Mouse (Mus musculus) MEL (cell line): ENCODE measurements around the gene Lce1a2. TPM values are rescaled to one million over a fixed set of nuclear protein-coding genes. Genes with fewer than 3 reads are reported as not detected.

Source experiments
- DNase-seq: peaks from one replicate; pipeline ENCODE4 v3.0.0; 2011; ENCODE audit warnings: low read depth, low spot score
- H3K27ac ChIP-seq: 2 replicates; pipeline ENCODE4 v1.5.1; 2012; ENCODE audit warnings: low read depth, mild to moderate bottlenecking, control low read depth, low read length, moderate library complexity; ENCODE audit not compliant: control insufficient read depth
- H3K27me3 ChIP-seq, 2 experiments: fragments of 150-350 bp in 1 of 2; sonication (generic) in 1 of 2; 2 replicates each; pipeline ENCODE4 v1.6.1; 2012; ENCODE audit warnings: low read length in 2 of 2, mild to moderate bottlenecking in 2 of 2, improper control_type of control experiment in 1 of 2, moderate library complexity in 1 of 2; ENCODE audit not compliant: insufficient read depth in 2 of 2, control insufficient read depth in 1 of 2
- H3K36me3 ChIP-seq, 2 experiments: 2 replicates each; pipeline ENCODE4 v1.6.1; 2012 to 2014; ENCODE audit warnings: low read length in 2 of 2, improper control_type of control experiment in 1 of 2, inconsistent platforms in 1 of 2, mild to moderate bottlenecking in 1 of 2; ENCODE audit not compliant: insufficient read depth in 2 of 2, control insufficient read depth in 1 of 2
- H3K4me1 ChIP-seq, 2 experiments: fragments of 150-350 bp in 1 of 2; sonication (generic) in 1 of 2; 2 replicates each; pipeline ENCODE4 v1.6.1; 2012; ENCODE audit warnings: low read length in 2 of 2, improper control_type of control experiment in 1 of 2, mild to moderate bottlenecking in 1 of 2; ENCODE audit not compliant: insufficient read depth in 2 of 2, control insufficient read depth in 1 of 2
- H3K4me3 ChIP-seq, 2 experiments: fragments of 150-350 bp in 1 of 2; sonication (generic) in 1 of 2; 2 replicates each; pipeline ENCODE4 v1.5.1; 2012; ENCODE audit warnings: low read depth in 2 of 2, low read length in 2 of 2, mild to moderate bottlenecking in 2 of 2, moderate library complexity in 2 of 2, control low read depth in 1 of 2, improper control_type of control experiment in 1 of 2; ENCODE audit not compliant: control insufficient read depth in 1 of 2, insufficient read depth in 1 of 2
- H3K79me2 ChIP-seq: 2 replicates; pipeline ENCODE4 v1.6.1; 2012; ENCODE audit warnings: mild to moderate bottlenecking, low read length, moderate library complexity; ENCODE audit not compliant: control insufficient read depth, poor library complexity, insufficient read depth
- H3K9ac ChIP-seq: 2 replicates; pipeline ENCODE4 v1.6.1; 2012; ENCODE audit warnings: low read depth, mild to moderate bottlenecking, control low read depth, low read length, moderate library complexity; ENCODE audit not compliant: control insufficient read depth, poor library complexity, severe bottlenecking
- H3K9me3 ChIP-seq: fragments of 150-350 bp; sonication (generic); replicated peaks from 2 replicates; pipeline ENCODE4 v1.6.1; 2012; ENCODE audit warnings: mild to moderate bottlenecking, low read length, improper control_type of control experiment, moderate library complexity; ENCODE audit not compliant: insufficient read depth
- BHLHE40 ChIP-seq: IDR thresholded peaks from 2 replicates; pipeline ENCODE4 v1.6.1; 2012; ENCODE audit warnings: low read depth, mild to moderate bottlenecking, inconsistent platforms, low read length, improper control_type of control experiment, borderline replicate concordance
- CHD1 ChIP-seq: IDR thresholded peaks from 2 replicates; pipeline ENCODE4 v1.6.1; 2012; ENCODE audit warnings: low read depth, mild to moderate bottlenecking, inconsistent platforms, low read length, improper control_type of control experiment
- CHD2 ChIP-seq: IDR thresholded peaks from 2 replicates; pipeline ENCODE4 v1.6.1; 2011; ENCODE audit warnings: low read length, improper control_type of control experiment
- E2F4 ChIP-seq: IDR thresholded peaks from 2 replicates; pipeline ENCODE4 v1.6.1; 2011; ENCODE audit warnings: low read depth, low read length, improper control_type of control experiment, borderline replicate concordance
- EP300 ChIP-seq, 2 experiments: IDR thresholded peaks; 2 replicates each; pipeline ENCODE4 v1.6.1; 2011; ENCODE audit warnings: improper control_type of control experiment in 2 of 2, low read length in 2 of 2, low read depth in 1 of 2, mild to moderate bottlenecking in 1 of 2
- ETS1 ChIP-seq: IDR thresholded peaks from 2 replicates; pipeline ENCODE4 v1.6.1; 2012; ENCODE audit warnings: low read depth, mild to moderate bottlenecking, inconsistent platforms, low read length, improper control_type of control experiment, moderate library complexity
- MAZ ChIP-seq: IDR thresholded peaks from 2 replicates; pipeline ENCODE4 v1.6.1; 2012; ENCODE audit warnings: low read depth, mild to moderate bottlenecking, inconsistent platforms, low read length, improper control_type of control experiment
- MEF2A ChIP-seq: IDR thresholded peaks from 2 replicates; pipeline ENCODE4 v1.6.1; 2014; ENCODE audit warnings: low read depth, mild to moderate bottlenecking, inconsistent platforms, low read length, improper control_type of control experiment; ENCODE audit not compliant: poor library complexity, insufficient replicate concordance, severe bottlenecking; ENCODE audit errors: extremely low read depth
- MXI1 ChIP-seq: IDR thresholded peaks from 2 replicates; pipeline ENCODE4 v1.6.1; 2011; ENCODE audit warnings: mild to moderate bottlenecking, low read depth, low read length, improper control_type of control experiment
- MYB ChIP-seq: IDR thresholded peaks from 2 replicates; pipeline ENCODE4 v1.6.1; 2011; ENCODE audit warnings: mild to moderate bottlenecking, low read depth, low read length, improper control_type of control experiment
- MYC ChIP-seq: IDR thresholded peaks from 2 replicates; pipeline ENCODE4 v1.6.1; 2011; ENCODE audit warnings: low read depth, mild to moderate bottlenecking, low read length, improper control_type of control experiment, moderate library complexity
- NELFE ChIP-seq: IDR thresholded peaks from 2 replicates; pipeline ENCODE4 v1.6.1; 2011; ENCODE audit warnings: low read depth, low read length, improper control_type of control experiment
- POLR2A ChIP-seq, 2 experiments: IDR thresholded peaks; 2 replicates each; pipeline ENCODE4 v1.6.1; 2011 to 2012; ENCODE audit warnings: low read length in 2 of 2, mild to moderate bottlenecking in 2 of 2, control low read depth in 1 of 2, improper control_type of control experiment in 1 of 2, low read depth in 1 of 2, moderate library complexity in 1 of 2; ENCODE audit not compliant: control insufficient read depth in 1 of 2, insufficient read depth in 1 of 2, poor library complexity in 1 of 2
- POLR2AphosphoS5 ChIP-seq: IDR thresholded peaks from 2 replicates; pipeline ENCODE4 v1.6.1; 2012; ENCODE audit warnings: low read depth, borderline replicate concordance, mild to moderate bottlenecking, inconsistent platforms, low read length, moderate library complexity, mixed read lengths
- RAD21 ChIP-seq: IDR thresholded peaks from 2 replicates; pipeline ENCODE4 v1.6.1; 2011; ENCODE audit warnings: mild to moderate bottlenecking, low read depth, low read length, improper control_type of control experiment
- SIN3A ChIP-seq: IDR thresholded peaks from 2 replicates; pipeline ENCODE4 v1.6.1; 2012; ENCODE audit warnings: low read length, improper control_type of control experiment, inconsistent platforms
- TBP ChIP-seq: IDR thresholded peaks from 2 replicates; pipeline ENCODE4 v1.8.0; 2011; ENCODE audit warnings: low read depth, low read length, improper control_type of control experiment
- TCF12 ChIP-seq: IDR thresholded peaks from 2 replicates; pipeline ENCODE4 v1.6.1; 2014; ENCODE audit warnings: low read depth, mild to moderate bottlenecking, inconsistent platforms, low read length, improper control_type of control experiment, moderate library complexity
- USF1 ChIP-seq: IDR thresholded peaks from 2 replicates; pipeline ENCODE4 v1.6.1; 2014; ENCODE audit warnings: low read depth, mild to moderate bottlenecking, inconsistent platforms, low read length, improper control_type of control experiment, moderate library complexity
- ZC3H11A ChIP-seq: IDR thresholded peaks from 2 replicates; pipeline ENCODE4 v1.6.1; 2012; ENCODE audit warnings: low read depth, mild to moderate bottlenecking, inconsistent platforms, low read length, improper control_type of control experiment
- ZKSCAN1 ChIP-seq: IDR thresholded peaks from 2 replicates; pipeline ENCODE4 v1.6.1; 2012; ENCODE audit warnings: low read depth, mild to moderate bottlenecking, inconsistent platforms, low read length, improper control_type of control experiment, moderate library complexity
- ZMIZ1 ChIP-seq: IDR thresholded peaks from 2 replicates; pipeline ENCODE4 v1.6.1; 2012; ENCODE audit warnings: low read depth, mild to moderate bottlenecking, inconsistent platforms, low read length, improper control_type of control experiment, moderate library complexity
- polyA plus RNA-seq, 2 experiments: library from polyadenylated mRNA; stranded (reverse) in 1 of 2; unstranded in 1 of 2; fragments of >175 nt in 1 of 2; fragments of >200 nt in 1 of 2; gene quantifications; 2 replicates each; pipeline versions ENCODE4 v1.2.1 to v1.2.4; 2012; ENCODE audit warnings: low replicate concordance in 2 of 2, low read depth in 1 of 2; ENCODE audit not compliant: insufficient read length in 2 of 2, insufficient read depth in 1 of 2, missing spikeins in 1 of 2
- total RNA-seq: library from RNA; depleted of rRNA; stranded (reverse); fragments of 300-350 nt; gene quantifications from 2 replicates; pipeline ENCODE4 v1.2.3, GENCODE M21; 2012

Lce1a2 gene
- total and polyA plus RNA-seq, 3 experiments = not detected

GRCm38 (mm10) chr3:92656826-92657225, 13.3 kb downstream of the Lce1a2 start, which contains the start of gene Lce1b:
Gene Lce1b (minus strand): TSS chr3:92656926.
- no peak within 1 kb of the TSS for H3K4me3 ChIP-seq
- H3K36me3 ChIP-seq = no peaks in the 10 kb centered on the region
- no peak within 1 kb of the TSS for H3K9ac ChIP-seq
- H3K9me3 ChIP-seq = no peaks in the 10 kb centered on the region
- H3K27me3 ChIP-seq = no peaks in the 10 kb centered on the region
- TF ChIP-seq ETS1 (no peak), CHD2 (no peak), TCF12 (no peak), NELFE (no peak), POLR2AphosphoS5 (no peak), MYB (no peak), CHD1 (no peak), USF1 (no peak), ZMIZ1 (no peak), E2F4 (no peak), MYC (no peak), TBP (no peak), ZC3H11A (no peak), POLR2A (IDR thresholded peaks at IDR 0.05; ENCODE audit: control insufficient read depth in 1 of 2, insufficient read depth in 1 of 2, low read depth in 1 of 2, low read length in 2 of 2, poor library complexity in 1 of 2) (no peak), RAD21 (no peak), EP300 (IDR thresholded peaks at IDR 0.05; ENCODE audit: low read depth in 1 of 2, low read length in 2 of 2) (no peak)
- no peak for DNase-seq
- H3K27ac ChIP-seq = no peak within 1 kb of the TSS
- H3K4me1 ChIP-seq = no peaks in the 10 kb centered on the region
- no peaks in the 10 kb centered on the region for H3K79me2 ChIP-seq

DNA sequence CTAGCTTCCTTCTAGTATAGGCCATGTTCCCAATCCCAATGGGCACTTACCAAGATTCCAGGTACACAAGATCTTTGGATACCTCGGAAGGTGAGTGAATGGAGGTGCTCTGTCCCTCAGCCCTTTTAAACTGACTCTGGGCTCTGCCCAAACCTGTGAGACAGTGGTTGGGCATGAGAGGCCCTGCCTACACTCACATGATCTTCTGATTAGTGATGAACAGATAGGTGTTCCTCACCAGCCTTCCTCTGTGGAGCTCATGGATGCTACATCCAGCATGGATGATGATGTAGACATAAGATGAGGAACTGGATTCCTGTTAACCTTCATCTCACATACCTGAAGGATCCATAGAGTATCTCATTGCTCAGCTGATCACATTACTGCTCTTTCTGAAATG, 21.9 kb downstream of the Lce1a2 start, which contains the start of gene Lce1a1:
Gene Lce1a1 (minus strand): TSS at position 101 of the 400 bp plus-strand sequence.
- Histone ChIP-seq H3K36me3 (no peaks in the 10 kb centered on the region), H3K27me3 (no peaks in the 10 kb centered on the region), H3K27ac (no peak within 1 kb of the TSS), H3K79me2 (no peaks in the 10 kb centered on the region), H3K4me3 (no peak within 1 kb of the TSS), H3K9ac (no peak within 1 kb of the TSS), H3K9me3 (no peaks in the 10 kb centered on the region), H3K4me1 (no peaks in the 10 kb centered on the region)
- TF ChIP-seq MEF2A = no peak
- TF ChIP-seq BHLHE40 = no peak
- no peak for TF ChIP-seq USF1
- no peak for TF ChIP-seq TCF12
- no peak for TF ChIP-seq TBP
- no peak for TF ChIP-seq MYB
- no peak for TF ChIP-seq POLR2AphosphoS5
- no peak for TF ChIP-seq ZKSCAN1
- no peak for TF ChIP-seq MXI1
- TF ChIP-seq MAZ = no peak
- TF ChIP-seq CHD1 = no peak
- no peak for TF ChIP-seq SIN3A
- no peak for TF ChIP-seq EP300 (IDR thresholded peaks at IDR 0.05; ENCODE audit: low read depth in 1 of 2, low read length in 2 of 2)
- no peak for TF ChIP-seq ETS1
- TF ChIP-seq RAD21 = no peak
- no peak for DNase-seq
